Mouse (Mus musculus): ENCODE results near the gene Scaf8. TPM values are rescaled to one million over a fixed set of nuclear protein-coding genes. Genes with fewer than 3 reads are reported as not detected.
"Not testable (repeated sequence)": the region's sequence is repeated elsewhere in the genome, so short reads cannot be mapped to it uniquely, and the experiment has no call there.

The Scaf8 gene
- total RNA-seq, 2 experiments from 2014 or later, result 58.8 to 63.6 TPM

DNA sequence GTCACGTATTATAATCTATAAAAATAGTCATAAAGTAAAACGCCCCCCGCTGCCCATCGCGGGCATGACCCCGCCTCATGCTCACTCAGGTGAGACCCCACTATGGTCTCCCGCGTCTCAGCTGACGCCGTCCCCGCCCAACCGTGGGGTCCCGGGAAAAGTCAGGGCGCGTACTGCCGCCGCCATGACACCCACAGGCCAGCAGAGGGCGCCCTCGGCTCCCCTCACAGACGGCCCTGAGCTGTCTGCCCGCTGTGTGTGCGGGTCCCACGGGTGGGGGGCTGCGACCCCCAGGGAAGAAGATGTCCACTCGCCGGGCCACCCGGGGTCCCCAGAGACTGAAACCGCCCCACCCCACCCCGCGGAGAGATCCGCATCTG is 30.2 kb upstream of the Scaf8 start:
- Histone ChIP-seq H3K4me3 (peak overlapping the region; percentile 65), H3K27ac (peak overlapping the region; percentile 91)
- intact Hi-C loops (cut with DNase I), result loop anchor here (1.0 to 2.0 kb wide), 2 partner anchors 30 to 140 kb away; partner anchors contain the start of gene Scaf8
- peak; percentile 88 for TF ChIP-seq CTCF (IDR thresholded peaks at IDR 0.05)
- DNase-seq (ENCODE audit: extremely low spot score in 1 of 2, low spot score in 2 of 2), result peak; percentile 80 to 85

DNA sequence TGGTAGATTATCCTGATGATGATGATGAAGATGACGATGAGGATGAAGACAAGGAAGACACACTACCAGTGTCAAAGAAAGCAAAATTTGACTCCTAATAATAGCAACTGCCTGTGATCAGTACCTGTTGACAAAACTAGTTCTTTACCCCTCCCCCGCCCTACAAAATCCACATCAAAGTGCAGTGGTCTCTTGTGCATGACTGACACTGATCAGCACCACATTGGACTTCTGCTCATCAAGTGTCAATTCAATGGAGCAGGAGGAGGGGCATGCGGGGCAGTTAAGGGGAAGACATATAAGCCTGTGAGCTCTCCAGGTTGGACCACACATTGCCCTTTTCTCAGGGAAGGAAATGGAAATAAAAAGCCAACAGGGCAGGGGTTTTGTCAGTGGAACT is 29.6 kb upstream of the Scaf8 start:
- Histone ChIP-seq H3K27ac (no peak overlapping the region), H3K4me3 (peak overlapping the region; percentile 65)
- DNase-seq (ENCODE audit: extremely low spot score in 1 of 2, low spot score in 2 of 2), result no peak
- TF ChIP-seq CTCF (IDR thresholded peaks at IDR 0.05), result no peak
- intact Hi-C loops (cut with DNase I), result loop anchor here (2.0 kb wide), 1 partner anchor 30 kb away; the partner anchor contains the start of gene Scaf8

DNA sequence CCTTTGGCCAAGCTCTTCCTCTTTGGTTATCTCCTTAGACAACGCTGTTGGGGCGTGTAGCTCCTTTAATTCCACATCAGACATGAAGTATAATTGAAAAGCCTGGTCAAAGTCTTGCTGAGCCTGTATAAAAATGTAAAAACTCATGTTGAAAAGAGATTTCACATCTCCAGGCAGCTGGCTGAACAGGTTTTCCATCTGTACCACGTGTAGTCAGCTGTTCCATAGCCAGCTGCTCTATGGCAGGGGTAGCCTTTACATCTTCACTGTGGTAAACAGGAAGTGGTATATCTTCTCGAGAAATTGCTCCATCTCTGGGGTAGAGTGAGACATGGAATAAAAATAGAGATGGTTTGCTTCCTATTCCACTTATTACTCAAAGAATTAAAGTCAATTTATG is 22.1 kb upstream of the Scaf8 start:
- intact Hi-C loops (cut with DNase I), result no loop called here
- Histone ChIP-seq H3K27ac (no peak overlapping the region), H3K4me3 (no peak overlapping the region)
- TF ChIP-seq CTCF (IDR thresholded peaks at IDR 0.05), result no peak
- no peak for DNase-seq (ENCODE audit: extremely low spot score in 1 of 2, low spot score in 2 of 2)

DNA sequence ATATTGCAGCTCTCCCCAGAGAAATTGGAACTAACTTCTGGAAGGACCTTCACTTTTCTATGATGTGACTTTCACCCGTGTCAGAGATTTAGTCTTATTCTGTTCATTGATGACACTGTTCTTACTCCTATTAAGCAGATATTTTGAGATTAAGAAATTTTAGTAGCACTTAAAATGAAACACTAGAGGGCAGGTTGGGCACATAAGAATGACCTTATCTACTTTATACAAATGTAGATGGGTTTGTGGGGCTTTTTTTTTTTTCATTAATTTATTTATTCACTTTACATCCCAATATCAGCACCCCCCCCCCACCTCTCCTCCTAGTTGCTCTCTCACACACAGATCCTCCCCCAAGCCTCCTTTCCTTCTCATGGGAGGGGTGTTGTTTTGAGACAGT is 15.5 kb upstream of the Scaf8 start:
- H3K27ac ChIP-seq; DNase-seq (ENCODE audit: extremely low spot score in 1 of 2, low spot score in 2 of 2); intact Hi-C loops (cut with DNase I); H3K4me3 ChIP-seq: not testable (repeated sequence)
- peak; percentile 1; the same call in 1 of the 2 replicates for TF ChIP-seq CTCF (IDR thresholded peaks at IDR 0.05)

- Histone ChIP-seq H3K4me3 (peak overlapping the region; percentile 28), H3K27ac (no peak overlapping the region)
- intact Hi-C loops (cut with DNase I), result loop anchor here (5.0 kb wide), 1 partner anchor 120 kb away; no protein-coding TSS in a partner anchor
- no peak for TF ChIP-seq CTCF (IDR thresholded peaks at IDR 0.05)
- peak in 1 of 2 experiments; percentile 41 for DNase-seq (ENCODE audit: extremely low spot score in 1 of 2, low spot score in 2 of 2)
These were observed 12.2 kb upstream of the Scaf8 start for GRCm38 (mm10) chr17:3102336-3103165.

- no peak for DNase-seq (ENCODE audit: extremely low spot score in 1 of 2, low spot score in 2 of 2)
- intact Hi-C loops (cut with DNase I), result loop anchor here (5.0 kb wide), 1 partner anchor 118 kb away; no protein-coding TSS in a partner anchor
- TF ChIP-seq CTCF (IDR thresholded peaks at IDR 0.05), result no peak; the same call in none of the 2 replicates
- H3K4me3 ChIP-seq, result no peak overlapping the region
- H3K27ac ChIP-seq, result no peak overlapping the region
These were observed 10.4 kb upstream of the Scaf8 start for GRCm38 (mm10) chr17:3104154-3104931.

DNA sequence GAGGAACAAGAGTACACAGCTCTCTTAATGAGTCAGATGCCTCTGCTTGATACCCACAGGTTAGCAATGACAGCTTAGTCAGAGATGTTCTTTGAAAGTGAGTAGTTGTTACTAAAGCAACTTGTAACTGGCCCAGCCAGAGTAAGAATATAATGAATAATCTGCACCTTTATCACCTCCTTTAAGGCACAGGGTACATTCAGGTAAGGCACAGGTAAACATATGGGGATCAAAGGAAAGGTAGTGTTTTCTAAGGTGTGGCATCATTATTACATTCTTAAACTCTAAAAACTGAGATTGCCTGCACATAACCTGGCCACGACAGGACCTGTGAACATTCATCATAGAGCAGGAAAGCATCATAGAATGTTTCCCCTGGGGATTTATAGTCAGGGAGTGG is 9.8 kb upstream of the Scaf8 start:
- no peak overlapping the region for H3K4me3 ChIP-seq
- no peak overlapping the region for H3K27ac ChIP-seq
- no peak for TF ChIP-seq CTCF (IDR thresholded peaks at IDR 0.05)
- intact Hi-C loops (cut with DNase I), result no loop called here
- no peak for DNase-seq (ENCODE audit: extremely low spot score in 1 of 2, low spot score in 2 of 2)

- intact Hi-C loops (cut with DNase I), result loop anchor here (2.0 kb wide), 1 partner anchor 29 kb away; no protein-coding TSS in a partner anchor
- H3K4me3 ChIP-seq, result peak overlapping the region; percentile 88
- no peak for TF ChIP-seq CTCF (IDR thresholded peaks at IDR 0.05)
- no peak for DNase-seq (ENCODE audit: extremely low spot score in 1 of 2, low spot score in 2 of 2)
- peak overlapping the region; percentile 99 for H3K27ac ChIP-seq
These were observed 925 bp upstream of the Scaf8 start for GRCm38 (mm10) chr17:3113737-3114357.

DNA sequence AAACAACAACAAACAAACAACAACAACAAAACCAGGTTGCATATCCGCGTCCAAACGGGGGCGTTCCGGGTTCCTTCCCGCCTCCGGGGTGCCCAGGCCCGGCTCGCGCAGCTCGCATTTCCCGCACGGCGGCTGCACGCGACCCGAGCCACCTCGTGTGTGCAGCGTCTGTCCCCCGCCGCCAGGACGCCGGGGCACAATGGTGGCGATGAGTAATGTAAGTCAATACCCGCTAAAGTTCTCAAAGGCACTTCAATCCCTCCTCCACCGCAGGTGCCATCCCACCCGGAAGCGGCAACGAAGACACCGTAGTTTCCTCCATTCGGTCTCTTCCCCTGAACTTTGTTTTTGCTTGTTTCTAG is 433 bp upstream of the Scaf8 start:
- DNase-seq (ENCODE audit: extremely low spot score in 1 of 2, low spot score in 2 of 2), result peak in 1 of 2 experiments; percentile 57
- TF ChIP-seq CTCF (IDR thresholded peaks at IDR 0.05), result no peak
- intact Hi-C loops (cut with DNase I), result loop anchor here (2.0 kb wide), 1 partner anchor 30 kb away; no protein-coding TSS in a partner anchor
- H3K27ac ChIP-seq, result peak overlapping the region; percentile 99
- peak overlapping the region; percentile 88 for H3K4me3 ChIP-seq

DNA sequence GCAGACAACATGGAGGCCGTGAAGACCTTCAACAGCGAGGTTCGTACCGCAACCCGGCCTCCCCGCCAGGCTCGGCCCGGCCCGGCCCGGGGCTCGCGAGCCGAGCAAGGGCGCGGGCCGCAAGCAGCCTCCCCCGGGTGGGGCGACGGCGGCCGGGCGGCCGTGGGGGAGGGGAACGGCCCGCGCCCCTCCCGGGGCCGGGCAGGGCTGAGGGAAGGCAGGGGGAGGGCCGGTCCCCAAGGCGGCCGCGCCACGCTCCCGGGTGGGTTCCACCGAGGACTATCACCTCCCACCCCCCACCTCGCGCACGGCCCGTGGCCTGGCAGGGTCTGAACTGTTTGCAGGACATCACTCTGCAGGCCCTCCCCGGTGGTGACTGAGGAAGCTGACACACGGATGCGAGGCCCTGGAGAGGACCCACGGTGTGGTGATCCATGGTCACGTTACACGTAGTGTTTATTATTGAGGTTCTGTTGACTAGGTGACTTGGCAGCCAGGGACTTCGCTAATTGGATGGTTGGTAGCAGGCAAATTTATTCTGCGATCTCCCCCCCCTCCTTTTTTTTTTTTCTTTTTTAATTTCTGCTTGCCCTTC is 705 bp downstream of the Scaf8 start:
- no peak for TF ChIP-seq CTCF (IDR thresholded peaks at IDR 0.05)
- H3K4me3 ChIP-seq, result peak overlapping the region; percentile 88
- H3K27ac ChIP-seq, result peak overlapping the region; percentile 99
- DNase-seq (ENCODE audit: extremely low spot score in 1 of 2, low spot score in 2 of 2), result peak; percentile 62 to 66
- intact Hi-C loops (cut with DNase I), result loop anchor here (2.0 kb wide), 1 partner anchor 31 kb away; no protein-coding TSS in a partner anchor

GRCm38 (mm10) chr17:3120949-3121348 is 6.2 kb downstream of the Scaf8 start:
- H3K4me3 ChIP-seq; intact Hi-C loops (cut with DNase I); DNase-seq (ENCODE audit: extremely low spot score in 1 of 2, low spot score in 2 of 2): not testable (repeated sequence)

DNA sequence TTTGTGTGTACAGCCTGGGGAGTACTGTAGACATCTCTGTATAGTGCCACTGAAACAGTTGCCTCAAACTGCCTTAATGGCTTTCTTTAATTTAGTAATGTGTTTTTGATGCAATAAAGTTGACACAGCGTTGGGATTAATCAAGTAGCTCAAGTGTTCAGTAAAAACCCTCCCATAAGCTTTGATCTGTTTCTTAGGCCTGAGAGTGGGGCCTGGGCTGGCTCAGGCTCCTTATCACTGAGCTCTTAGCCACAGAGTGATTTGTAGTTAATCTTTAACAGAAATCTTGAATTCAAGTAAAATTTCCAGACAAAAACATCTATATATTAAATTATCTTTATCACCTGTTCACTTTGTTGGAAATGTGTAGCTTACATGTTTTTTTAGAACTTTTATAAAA is 8.8 kb downstream of the Scaf8 start:
- H3K4me3 ChIP-seq; DNase-seq (ENCODE audit: extremely low spot score in 1 of 2, low spot score in 2 of 2); H3K27ac ChIP-seq; intact Hi-C loops (cut with DNase I): not testable (repeated sequence)

More at GRCm38 (mm10) chr17:3120949-3121348, 6.2 kb downstream of the Scaf8 start:
- H3K27ac ChIP-seq, result not testable (repeated sequence)
